Mouse (Mus musculus) thymus, postnatal 36 days (tissue): ENCODE measurements at regions not wholly inside any gene's neighbourhood (a gene's known extent, or its start where the extent isn't known, plus 50 kb on each side); places are given as distances from the start of the nearest gene placed in this dataset.

ENCODE experiments used
- DNase-seq, 2 experiments: peaks; one replicate each; pipeline ENCODE4 v3.0.0; 2022; ENCODE audit warnings: mixed read lengths in 2 of 2

DNA sequence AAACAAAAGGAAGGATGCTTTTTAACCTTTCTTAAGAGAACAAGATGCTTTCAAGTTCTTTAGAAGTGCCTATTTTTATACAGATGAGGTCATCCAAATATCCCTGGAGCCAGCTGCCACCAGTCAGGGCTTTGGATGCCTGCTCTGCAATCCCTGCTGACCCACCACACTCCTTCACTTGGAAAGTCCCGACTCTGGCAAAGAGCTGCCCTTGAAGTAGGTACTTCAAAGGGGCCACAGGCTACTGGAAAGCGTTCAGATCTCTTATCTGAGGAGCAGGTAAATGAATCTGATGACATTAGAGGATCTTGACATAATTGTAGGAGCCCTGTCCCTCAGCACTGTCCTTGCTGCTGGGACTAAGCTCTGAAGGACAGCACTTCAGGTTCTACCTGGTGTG lies 169.9 kb upstream of the Sesn3 start:
- DNase-seq, result no peak

DNA sequence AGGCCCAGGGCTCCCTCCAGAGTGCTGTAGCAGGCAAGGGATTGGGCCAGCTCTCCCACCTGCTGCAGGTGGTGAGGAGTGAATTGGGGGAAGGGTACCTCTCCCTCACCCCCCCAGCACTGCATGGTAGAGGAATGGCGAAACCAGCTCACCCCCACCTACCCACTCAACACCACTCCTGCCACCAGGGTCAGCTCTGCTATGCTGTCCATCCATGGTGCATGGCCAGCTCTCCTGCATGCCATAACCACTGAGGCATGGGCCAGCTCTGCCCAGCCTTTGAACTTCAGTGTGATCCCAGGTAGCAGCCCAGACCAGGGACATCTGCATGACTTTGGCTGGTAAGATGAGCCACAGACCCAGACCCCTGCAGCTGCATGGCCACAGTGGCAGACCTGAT lies 168.5 kb upstream of the Sesn3 start:
- DNase-seq, result no peak

DNA sequence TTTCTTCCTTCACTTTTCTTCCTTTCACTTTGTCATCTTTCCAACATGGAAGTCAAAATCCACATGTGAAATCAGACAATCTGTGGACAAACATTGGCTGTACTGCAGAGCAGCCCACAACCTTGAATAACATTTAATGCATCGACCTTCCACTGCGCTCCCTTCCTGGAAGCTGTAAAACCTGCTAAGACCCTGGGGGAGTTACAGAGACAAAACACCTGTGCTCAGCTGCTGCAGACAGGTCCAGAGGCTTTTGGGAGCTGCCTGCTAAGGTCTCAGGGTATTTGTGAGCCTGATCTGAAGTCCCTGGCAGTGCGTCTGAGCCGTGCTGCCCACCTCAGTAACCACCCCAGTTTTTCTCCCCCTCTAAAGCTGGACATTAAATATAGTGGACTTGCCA lies 166.1 kb upstream of the Sesn3 start:
- DNase-seq, result no peak

DNA sequence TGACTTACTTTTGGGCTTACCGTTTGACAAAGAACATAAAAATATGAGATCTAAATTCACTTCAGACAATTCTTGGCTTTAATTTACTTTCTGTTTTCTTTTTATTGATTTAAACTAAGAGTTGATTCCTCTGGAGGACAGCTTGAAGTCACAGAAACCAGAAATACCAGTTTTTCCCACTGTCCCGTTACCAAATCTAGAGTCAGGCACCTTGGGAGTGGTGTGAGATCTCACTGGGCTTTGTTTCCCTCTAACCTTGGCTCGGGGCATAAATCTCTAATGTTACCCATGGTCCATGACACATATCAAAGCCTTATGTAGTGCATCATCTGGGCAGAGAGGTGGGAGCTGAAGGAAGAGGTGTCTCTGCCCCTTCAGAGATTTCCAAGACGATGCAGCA lies 165.4 kb upstream of the Sesn3 start:
- no peak for DNase-seq

DNA sequence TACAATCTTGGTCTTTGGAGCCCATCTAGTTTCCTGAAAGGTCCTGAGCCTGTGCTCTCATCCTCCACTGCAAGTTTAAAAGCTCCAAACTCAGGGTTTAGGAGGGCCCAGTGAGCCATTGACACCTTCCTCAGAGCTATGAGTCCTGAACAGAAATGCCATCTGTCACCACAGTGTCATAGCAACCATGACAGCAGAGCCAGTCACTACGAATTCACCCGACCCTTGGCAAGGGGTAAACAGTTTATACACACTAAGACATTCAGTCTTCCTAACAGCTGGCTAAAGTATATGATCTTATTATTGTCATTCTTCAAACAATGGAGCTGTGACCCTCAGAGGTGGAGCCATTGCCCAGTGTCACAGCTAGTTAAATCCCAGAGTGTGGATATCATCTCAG lies 163.2 kb upstream of the Sesn3 start:
- no peak for DNase-seq

DNA sequence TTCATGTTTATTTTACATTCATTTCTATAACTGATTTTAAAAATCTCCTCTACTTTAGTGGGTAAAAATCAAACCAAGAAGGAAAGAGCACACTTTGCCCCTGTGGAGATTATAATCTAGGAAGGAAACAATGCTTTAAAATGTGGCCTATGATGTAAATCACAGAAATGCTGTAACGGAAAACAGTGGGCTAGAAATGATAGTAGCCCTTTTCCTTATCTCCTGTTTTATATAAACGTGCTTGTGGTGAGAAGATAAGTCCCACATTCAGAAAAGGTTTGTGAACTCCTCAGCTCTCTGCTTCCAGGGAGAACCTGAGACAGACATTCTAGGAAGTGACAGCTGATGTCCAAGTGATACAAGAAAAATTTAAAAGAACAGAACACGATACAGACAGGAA lies 159.3 kb upstream of the Sesn3 start:
- no peak for DNase-seq

DNA sequence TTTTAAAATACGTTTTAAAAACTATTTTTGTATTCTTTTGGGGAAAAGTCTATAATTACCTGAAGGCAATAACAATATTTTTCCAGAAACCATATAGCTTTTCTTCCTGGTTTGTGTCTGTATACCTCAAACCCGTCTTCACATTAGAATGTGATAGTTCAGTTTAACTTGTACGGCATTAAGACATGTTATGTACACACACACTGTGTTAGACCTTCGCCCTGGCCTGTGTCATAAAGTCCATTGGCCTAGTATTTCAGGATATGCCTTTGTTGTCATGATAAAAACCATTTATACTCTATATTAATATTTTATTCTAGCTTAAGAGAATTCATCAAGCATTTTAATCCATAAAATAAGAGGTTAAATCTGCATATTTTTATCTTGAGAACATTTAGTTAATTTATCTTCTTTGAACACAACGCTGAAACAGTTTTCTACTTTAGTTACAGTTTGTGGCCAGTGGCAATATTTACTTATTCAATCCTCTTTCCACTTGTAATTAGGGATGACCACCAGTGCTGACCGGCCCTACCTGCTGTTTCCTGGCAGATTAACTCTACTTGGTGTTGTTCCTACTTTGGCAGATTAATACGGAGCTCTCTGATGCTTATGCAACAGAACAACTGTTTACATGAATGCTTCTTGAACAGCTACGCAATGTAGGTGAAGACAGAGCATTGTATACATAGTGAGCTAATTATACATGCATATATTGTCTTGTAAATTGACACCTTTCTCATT lies 158.6 kb upstream of the Sesn3 start:
- DNase-seq, result no peak

DNA sequence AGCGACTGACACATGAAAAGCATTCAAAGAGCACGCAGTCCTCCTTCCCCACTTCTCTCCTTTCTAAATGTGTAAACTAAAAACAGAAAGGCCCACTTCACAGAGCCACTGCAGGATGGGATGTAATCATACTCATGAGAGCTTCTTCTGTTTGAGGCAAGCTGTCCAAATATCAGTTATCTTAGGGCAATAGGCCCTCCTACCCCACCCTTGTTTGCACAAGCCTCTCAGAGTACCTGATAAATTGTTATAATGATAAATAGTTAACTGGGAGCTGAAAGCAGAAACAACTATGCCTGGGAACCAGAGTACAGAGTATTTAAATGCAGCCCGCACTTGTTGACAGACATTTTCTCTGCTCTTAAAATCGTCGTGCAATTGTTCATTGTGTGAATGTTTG lies 141.5 kb upstream of the Sesn3 start:
- no peak for DNase-seq

DNA sequence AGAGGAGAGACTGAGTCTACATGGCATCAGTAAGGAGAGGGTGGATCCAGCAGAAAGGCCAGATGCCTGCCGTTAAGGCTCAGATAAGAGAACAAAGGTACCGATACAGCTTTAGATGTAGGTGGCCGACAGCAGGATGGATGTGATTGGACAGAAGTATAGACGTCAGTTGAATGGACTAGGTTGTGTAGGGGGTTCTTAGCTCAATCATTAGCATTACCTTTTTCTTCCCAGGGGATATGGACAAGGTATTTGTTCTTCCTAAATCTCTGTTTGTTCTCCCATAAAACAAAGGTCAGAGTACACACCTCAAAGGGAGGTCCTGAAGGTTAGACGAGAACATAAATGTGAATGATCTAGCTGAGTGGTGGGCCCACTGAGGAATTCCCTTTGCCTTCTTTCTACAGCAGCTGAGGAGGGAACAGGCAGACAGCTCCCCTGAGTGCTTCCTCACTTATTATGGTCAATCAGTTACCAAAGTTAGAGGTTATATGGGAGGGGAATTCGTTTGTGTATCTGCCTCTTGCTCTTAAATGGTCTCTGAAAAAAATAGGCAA lies 139.9 kb upstream of the Sesn3 start:
- DNase-seq, result no peak

DNA sequence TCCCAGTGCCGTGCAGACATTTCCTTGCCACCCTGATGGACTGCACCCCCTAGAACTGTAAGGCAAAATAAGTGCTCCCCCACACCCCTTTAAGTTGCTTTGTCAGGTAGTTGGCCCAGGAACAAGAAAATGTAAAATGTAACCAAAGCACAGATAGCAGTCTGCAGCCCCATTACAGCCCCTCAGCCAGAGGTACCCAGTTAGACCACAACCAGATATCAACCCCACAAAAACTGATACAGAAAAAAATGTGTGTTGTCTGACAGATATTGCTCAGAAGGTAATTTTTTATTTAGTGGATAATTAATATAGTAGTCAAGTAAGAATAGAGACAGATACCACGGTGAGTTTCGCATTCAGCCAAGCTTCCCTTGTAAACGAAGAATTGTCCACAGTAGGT lies 133.5 kb upstream of the Sesn3 start:
- no peak for DNase-seq

DNA sequence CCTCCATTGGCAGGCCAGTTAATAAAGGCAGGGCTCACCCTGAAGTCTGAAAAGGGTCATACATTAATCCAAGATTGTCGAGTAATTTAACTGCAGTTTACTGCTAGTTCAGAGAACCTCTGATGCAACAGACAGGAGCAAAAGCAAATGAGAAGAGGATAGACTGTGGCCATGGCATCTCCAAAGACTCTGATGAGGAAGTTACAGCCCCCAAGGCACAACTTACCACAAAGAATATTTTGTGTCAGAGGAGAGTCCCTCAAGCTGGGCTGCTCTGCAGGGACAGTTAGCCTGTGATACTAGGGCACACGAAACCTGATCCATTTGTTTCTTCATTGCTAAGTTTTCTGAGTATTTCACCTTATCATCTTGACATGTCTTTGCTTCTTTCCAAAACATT lies 130.9 kb upstream of the Sesn3 start:
- DNase-seq, result no peak

DNA sequence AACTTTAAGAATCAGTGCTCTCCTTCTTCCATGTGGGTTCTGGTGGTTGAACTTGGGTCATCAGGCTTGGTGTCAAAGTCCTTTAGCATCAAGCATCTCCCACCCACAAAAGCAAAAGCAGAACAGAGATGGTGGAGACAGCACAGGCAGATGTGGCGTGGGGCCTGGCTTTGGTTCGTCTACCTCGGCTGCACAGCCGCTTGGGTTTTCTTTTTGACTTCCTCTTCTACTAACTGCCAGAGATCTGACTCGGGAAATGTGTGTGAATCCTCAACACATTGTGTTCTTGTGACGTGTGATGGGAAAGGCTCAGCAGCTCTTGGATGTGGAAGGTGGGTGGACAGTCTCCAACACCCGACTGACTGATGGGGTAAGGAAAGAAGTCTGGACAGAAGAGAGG lies 127.8 kb upstream of the Sesn3 start:
- no peak for DNase-seq

DNA sequence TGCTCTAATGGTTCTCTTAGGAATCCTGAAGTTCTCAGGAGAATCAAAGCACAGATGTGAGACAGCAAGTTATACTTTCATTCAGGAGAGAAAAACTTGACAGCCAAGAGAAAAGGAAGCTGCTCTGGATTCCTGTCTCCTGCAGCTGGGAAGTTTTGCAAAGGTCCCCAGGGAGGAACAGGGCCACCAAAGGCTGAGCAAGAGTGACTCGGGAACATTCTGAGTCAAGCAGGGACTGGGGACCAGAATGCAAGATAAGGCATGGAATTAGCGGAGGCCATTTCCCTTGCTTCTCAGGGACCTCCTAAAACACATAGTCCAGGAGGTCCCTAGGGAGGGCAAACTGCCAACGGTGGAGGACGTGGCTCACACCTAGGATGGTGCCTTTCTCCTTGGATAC lies 127.1 kb upstream of the Sesn3 start:
- no peak for DNase-seq

DNA sequence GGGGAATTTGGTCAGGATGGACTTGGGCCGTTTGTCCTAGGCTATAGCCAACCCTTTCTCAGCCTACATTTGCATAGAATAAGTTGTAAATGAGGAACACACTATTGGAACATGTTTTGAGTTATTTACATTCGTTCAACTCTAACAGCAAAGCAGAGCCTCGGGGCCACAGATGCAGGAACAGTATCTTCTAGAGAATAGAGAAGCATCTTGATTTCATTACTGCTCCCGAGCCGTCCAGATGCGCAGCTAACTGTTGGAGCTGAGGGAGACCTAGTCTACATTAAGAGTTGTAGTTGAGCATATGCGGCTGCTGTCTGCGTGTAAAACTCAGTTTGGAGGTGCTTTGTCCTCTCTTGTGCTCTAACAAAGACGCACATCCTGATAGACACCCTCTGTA lies 124.6 kb upstream of the Sesn3 start:
- DNase-seq, result no peak

DNA sequence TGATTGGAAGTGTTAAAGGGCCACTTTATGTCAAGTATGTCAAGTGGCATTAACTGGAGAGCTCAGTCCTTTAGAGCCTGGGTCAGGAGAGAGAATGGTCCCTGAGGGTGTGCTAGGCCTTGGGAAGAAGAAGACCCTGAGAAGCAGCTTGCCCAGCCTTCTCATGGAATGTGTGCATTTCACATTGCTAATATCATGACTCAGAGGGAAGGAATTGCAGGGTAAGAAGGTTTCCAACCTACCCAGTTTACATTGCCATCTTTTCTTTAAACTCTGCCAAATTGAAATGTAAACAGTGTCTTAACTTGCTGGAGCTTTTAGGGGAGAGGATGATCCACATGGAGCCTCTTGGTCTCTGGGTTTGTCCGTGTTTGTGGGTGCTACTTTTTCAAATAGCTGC lies 117.9 kb upstream of the Sesn3 start:
- DNase-seq, result no peak

DNA sequence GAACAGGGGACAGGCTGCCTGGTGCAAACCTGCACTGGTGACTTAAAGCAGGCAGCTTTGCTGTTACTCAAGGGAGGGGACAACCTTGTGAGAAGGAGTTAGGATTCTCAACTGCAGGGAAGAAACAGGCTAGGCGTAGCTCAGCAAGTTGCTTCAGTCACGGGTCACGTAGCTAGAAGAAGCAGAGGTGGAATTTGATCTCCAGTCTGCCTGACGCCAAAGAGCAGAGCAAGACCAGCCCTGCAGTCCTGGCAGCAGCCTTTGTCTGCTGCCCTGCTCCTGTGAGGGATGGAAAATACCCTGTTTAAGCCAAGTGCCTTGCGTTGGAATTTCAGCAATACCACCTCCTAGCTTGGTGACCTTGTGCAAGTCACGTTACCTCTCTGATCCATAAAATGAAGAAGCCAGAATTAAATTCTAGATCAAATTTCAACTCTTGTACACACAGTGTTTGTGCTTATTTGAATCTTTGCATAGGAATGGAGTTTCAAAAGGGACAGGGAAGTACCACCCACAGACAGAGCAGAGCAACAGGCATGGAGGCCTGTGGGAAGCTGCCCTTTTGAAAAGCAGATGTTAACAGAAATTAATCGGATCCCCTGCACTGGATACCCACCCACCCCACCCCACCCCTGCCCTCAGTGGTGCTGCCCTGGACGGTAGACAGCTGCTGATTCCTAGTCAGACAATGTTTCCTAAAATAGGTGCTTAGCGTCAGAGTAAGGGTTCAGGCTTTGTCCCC lies 116.6 kb upstream of the Sesn3 start:
- no peak for DNase-seq

DNA sequence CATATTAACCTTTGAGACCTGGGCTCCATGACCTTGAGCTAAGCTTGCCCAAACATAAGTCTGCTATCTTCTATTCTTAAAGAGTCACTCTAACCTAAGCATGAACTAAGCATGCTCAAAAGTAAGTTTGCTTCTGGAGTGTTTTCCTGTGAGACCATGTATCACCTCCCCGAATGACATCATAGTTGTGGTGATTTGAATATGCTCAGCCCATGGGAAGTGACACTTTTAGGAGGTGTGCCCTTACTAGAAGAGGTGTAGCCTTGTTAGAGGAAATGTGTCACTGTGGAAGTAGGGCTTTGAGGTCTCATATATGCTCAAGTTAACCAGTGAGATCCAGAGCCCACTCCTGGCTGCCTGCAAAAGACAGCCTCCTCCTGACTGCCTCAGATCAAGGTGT lies 114.7 kb upstream of the Sesn3 start:
- no peak for DNase-seq

DNA sequence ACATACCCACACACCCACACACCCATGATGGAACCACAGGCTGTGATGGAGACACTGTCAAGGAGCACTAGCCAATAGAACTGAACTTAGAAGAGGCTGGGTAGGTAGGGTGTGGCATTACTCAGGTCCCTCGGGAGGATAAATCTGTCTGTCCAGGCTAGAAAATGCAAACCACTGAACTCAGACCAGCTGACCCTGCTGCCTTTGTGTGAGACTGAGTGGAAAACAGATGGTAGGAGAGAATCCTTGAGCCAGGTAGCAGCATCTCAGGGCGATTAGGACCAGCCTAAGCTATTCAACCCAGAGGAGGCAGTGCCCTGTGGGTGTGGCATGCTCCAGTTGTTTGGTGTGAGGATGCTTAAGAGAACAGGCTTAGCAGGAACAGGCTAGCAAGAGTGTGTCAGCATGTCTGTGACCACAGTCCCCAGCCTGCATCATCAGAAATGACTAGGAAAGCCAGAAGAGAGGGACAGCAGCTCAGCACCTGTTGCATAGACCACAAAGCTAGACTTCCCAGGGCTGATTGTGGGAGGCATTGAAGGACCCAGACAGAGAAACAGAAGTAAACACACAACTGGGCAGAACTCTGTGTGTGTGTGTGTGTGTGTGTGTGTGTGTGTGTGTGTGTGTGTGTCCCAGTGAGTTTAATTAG lies 103.2 kb upstream of the Sesn3 start:
- DNase-seq, result no peak

DNA sequence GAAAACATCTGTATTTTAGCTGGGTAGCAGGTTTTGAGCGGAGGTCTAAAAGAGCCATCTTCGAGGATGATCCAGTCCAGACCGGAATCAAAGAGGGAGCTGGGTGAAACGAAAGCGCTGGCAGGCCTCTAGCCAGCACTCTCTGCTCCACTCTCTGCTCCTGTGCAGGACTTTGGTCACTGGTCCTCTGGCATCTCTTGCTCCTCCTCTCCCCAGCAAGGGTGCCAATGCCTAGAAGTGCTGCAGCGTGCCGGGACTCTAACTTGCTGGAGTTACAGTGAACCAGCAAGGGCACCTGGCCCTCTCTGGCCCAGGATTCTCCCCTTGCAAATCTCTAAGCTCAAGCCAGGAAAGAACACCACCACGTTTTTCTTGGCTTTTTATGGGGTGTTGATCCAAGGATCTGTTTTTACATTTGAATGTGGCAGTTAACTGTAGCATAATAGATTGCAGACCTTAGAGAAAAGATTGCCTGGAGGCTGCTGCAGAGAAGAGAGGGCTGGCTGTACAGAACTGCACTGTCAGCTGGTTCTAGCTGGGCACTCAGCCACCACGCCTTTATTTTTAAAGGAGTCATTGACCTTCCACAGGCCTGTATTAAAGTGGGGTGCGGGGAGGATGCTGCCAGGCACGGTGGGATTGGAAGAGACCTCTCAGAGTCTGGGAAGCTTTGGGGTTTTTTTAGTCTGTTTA lies 101.1 kb upstream of the Sesn3 start:
- DNase-seq, result no peak

DNA sequence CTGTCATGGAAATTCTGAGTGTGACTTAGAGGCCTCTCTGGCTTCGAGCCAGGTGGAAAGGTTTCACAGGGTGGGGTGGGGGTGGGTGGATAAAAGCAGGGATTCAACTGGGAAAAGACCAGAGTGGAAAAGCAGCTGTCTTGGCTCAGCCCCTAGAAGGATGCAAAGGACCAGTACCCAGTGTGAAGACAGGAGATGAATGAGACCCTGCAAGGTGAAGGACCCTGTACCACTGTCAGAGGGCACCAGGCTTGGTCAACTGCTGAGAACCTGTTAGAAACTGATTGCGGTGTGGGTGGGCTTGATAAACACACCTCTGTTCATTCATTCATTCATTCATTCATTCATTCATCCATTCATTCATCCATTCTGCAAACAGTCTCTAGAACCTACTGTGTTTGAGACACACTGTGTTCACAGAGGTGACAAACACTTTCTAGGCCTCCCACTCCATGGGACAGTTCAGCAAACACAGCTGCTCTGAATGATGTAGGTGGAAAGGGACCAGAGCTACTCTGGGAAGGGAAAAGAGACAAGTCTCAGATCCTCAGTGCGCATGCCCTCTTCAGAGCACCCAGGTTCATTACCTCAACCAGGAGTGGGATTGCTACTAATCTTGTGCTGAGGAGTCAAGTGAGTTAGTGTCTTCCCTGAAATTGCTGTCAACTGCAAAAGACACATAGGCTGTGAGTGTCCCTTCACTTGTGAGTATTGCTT lies 100.4 kb upstream of the Sesn3 start:
- no peak for DNase-seq

DNA sequence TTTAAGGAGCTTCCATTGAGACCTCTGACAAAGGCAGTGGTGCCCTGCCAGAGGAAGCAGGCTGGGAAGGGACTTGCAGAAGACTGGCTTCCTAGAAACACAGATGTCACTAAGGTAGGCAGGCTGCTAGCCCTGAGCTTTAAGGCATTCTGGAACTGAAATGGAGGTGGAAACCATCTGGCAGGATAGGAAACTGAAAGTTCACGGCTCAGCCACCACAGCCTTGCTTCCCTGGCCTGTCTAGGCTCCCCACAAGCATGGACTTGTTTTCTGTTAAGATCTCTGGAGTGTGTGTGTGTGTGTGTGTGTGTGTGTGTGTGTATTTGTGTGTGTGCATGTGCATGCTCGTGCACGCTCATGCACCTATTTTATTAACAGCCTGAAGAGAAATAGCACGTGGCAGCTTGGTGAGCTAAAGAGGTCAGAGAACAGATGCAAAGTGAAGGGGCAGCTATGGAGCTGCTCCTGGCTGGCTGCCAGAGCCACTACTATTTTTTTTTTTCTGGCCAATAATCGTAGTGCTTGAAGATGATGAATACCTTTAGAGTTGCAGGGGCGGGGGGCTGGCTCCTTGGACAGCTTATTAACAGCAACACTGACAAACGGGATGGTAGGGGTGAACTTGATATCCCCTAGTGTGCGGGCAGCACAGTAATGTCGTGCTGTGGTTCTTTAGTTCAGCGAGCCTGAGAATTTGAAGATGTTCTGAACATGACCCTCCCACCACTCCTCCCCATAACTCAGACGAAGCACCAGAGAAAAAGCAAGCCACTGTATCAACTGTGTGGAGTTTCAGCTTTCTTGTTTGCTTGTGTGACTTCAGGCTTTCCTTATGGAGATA lies 99.6 kb upstream of the Sesn3 start:
- no peak for DNase-seq

DNA sequence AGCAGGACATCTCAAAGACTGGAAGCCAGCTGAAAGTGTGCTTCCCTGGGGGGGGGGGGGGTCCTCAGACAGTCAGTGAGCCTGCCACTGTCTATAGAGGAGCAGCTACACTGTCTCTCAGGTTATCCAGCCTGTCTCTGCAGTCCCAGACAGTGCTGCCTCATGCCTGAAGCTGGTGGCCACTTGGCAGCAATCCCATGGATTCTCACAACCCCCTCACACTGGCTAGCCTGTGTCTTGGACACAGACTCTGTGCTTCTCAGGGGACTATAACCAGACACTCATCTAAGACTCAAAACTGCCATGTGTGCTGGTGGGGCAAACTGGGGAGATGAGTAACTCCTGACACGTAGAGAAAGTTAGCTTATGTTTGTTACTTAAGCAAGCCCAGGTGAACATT lies 95.1 kb upstream of the Sesn3 start:
- no peak for DNase-seq
